Mouse (Mus musculus) MEL (cell line): ENCODE data around the gene Tmprss12. TPM values are rescaled to one million over a fixed set of nuclear protein-coding genes. Genes with fewer than 3 reads are reported as not detected.
"Not testable (repeated sequence)": the region's sequence is repeated elsewhere in the genome, so short reads cannot be mapped to it uniquely, and the experiment has no call there.

Source experiments
- DNase-seq: peaks from one replicate; pipeline ENCODE4 v3.0.0; 2011; ENCODE audit warnings: low read depth, low spot score
- H3K27ac ChIP-seq: 2 replicates; pipeline ENCODE4 v1.5.1; 2012; ENCODE audit warnings: low read depth, mild to moderate bottlenecking, control low read depth, low read length, moderate library complexity; ENCODE audit not compliant: control insufficient read depth
- H3K27me3 ChIP-seq, 2 experiments: fragments of 150-350 bp in 1 of 2; sonication (generic) in 1 of 2; 2 replicates each; pipeline ENCODE4 v1.6.1; 2012; ENCODE audit warnings: low read length in 2 of 2, mild to moderate bottlenecking in 2 of 2, improper control_type of control experiment in 1 of 2, moderate library complexity in 1 of 2; ENCODE audit not compliant: insufficient read depth in 2 of 2, control insufficient read depth in 1 of 2
- H3K36me3 ChIP-seq, 2 experiments: 2 replicates each; pipeline ENCODE4 v1.6.1; 2012 to 2014; ENCODE audit warnings: low read length in 2 of 2, improper control_type of control experiment in 1 of 2, inconsistent platforms in 1 of 2, mild to moderate bottlenecking in 1 of 2; ENCODE audit not compliant: insufficient read depth in 2 of 2, control insufficient read depth in 1 of 2
- H3K4me1 ChIP-seq, 2 experiments: fragments of 150-350 bp in 1 of 2; sonication (generic) in 1 of 2; 2 replicates each; pipeline ENCODE4 v1.6.1; 2012; ENCODE audit warnings: low read length in 2 of 2, improper control_type of control experiment in 1 of 2, mild to moderate bottlenecking in 1 of 2; ENCODE audit not compliant: insufficient read depth in 2 of 2, control insufficient read depth in 1 of 2
- H3K4me3 ChIP-seq, 2 experiments: fragments of 150-350 bp in 1 of 2; sonication (generic) in 1 of 2; 2 replicates each; pipeline ENCODE4 v1.5.1; 2012; ENCODE audit warnings: low read depth in 2 of 2, low read length in 2 of 2, mild to moderate bottlenecking in 2 of 2, moderate library complexity in 2 of 2, control low read depth in 1 of 2, improper control_type of control experiment in 1 of 2; ENCODE audit not compliant: control insufficient read depth in 1 of 2, insufficient read depth in 1 of 2
- H3K79me2 ChIP-seq: 2 replicates; pipeline ENCODE4 v1.6.1; 2012; ENCODE audit warnings: mild to moderate bottlenecking, low read length, moderate library complexity; ENCODE audit not compliant: control insufficient read depth, poor library complexity, insufficient read depth
- H3K9ac ChIP-seq: 2 replicates; pipeline ENCODE4 v1.6.1; 2012; ENCODE audit warnings: low read depth, mild to moderate bottlenecking, control low read depth, low read length, moderate library complexity; ENCODE audit not compliant: control insufficient read depth, poor library complexity, severe bottlenecking
- H3K9me3 ChIP-seq: fragments of 150-350 bp; sonication (generic); replicated peaks from 2 replicates; pipeline ENCODE4 v1.6.1; 2012; ENCODE audit warnings: mild to moderate bottlenecking, low read length, improper control_type of control experiment, moderate library complexity; ENCODE audit not compliant: insufficient read depth
- ETS1 ChIP-seq: IDR thresholded peaks from 2 replicates; pipeline ENCODE4 v1.6.1; 2012; ENCODE audit warnings: low read depth, mild to moderate bottlenecking, inconsistent platforms, low read length, improper control_type of control experiment, moderate library complexity
- GABPA ChIP-seq: IDR thresholded peaks from 2 replicates; pipeline ENCODE4 v1.6.1; 2012; ENCODE audit warnings: low read depth, mild to moderate bottlenecking, inconsistent platforms, low read length, improper control_type of control experiment, moderate library complexity
- HCFC1 ChIP-seq: IDR thresholded peaks from 2 replicates; pipeline ENCODE4 v1.6.1; 2012; ENCODE audit warnings: low read depth, mild to moderate bottlenecking, inconsistent platforms, low read length, improper control_type of control experiment, moderate library complexity
- JUND ChIP-seq: IDR thresholded peaks from 2 replicates; pipeline ENCODE4 v1.6.1; 2011; ENCODE audit warnings: low read depth, mild to moderate bottlenecking, improper control_type of control experiment, low read length
- MYB ChIP-seq: IDR thresholded peaks from 2 replicates; pipeline ENCODE4 v1.6.1; 2011; ENCODE audit warnings: mild to moderate bottlenecking, low read depth, low read length, improper control_type of control experiment
- NELFE ChIP-seq: IDR thresholded peaks from 2 replicates; pipeline ENCODE4 v1.6.1; 2011; ENCODE audit warnings: low read depth, low read length, improper control_type of control experiment
- NRF1 ChIP-seq: IDR thresholded peaks from 2 replicates; pipeline ENCODE4 v1.6.1; 2014; ENCODE audit warnings: low read depth, mild to moderate bottlenecking, inconsistent platforms, low read length, improper control_type of control experiment, moderate library complexity; ENCODE audit not compliant: poor library complexity, insufficient read depth, severe bottlenecking
- POLR2AphosphoS2 ChIP-seq: IDR thresholded peaks from 2 replicates; pipeline ENCODE4 v1.6.1; 2011; ENCODE audit warnings: low read length, improper control_type of control experiment
- TAL1 ChIP-seq: IDR thresholded peaks from 2 replicates; pipeline ENCODE4 v1.6.1; 2012; ENCODE audit warnings: mild to moderate bottlenecking, inconsistent platforms, low read length, moderate library complexity, mixed read lengths
- TCF12 ChIP-seq: IDR thresholded peaks from 2 replicates; pipeline ENCODE4 v1.6.1; 2014; ENCODE audit warnings: low read depth, mild to moderate bottlenecking, inconsistent platforms, low read length, improper control_type of control experiment, moderate library complexity
- UBTF ChIP-seq: IDR thresholded peaks from 2 replicates; pipeline ENCODE4 v1.6.1; 2012; ENCODE audit warnings: low read depth, mild to moderate bottlenecking, inconsistent platforms, low read length, improper control_type of control experiment, moderate library complexity, borderline replicate concordance; ENCODE audit not compliant: insufficient read depth
- ZC3H11A ChIP-seq: IDR thresholded peaks from 2 replicates; pipeline ENCODE4 v1.6.1; 2012; ENCODE audit warnings: low read depth, mild to moderate bottlenecking, inconsistent platforms, low read length, improper control_type of control experiment
- ZMIZ1 ChIP-seq: IDR thresholded peaks from 2 replicates; pipeline ENCODE4 v1.6.1; 2012; ENCODE audit warnings: low read depth, mild to moderate bottlenecking, inconsistent platforms, low read length, improper control_type of control experiment, moderate library complexity
- polyA plus RNA-seq, 2 experiments: library from polyadenylated mRNA; stranded (reverse) in 1 of 2; unstranded in 1 of 2; fragments of >175 nt in 1 of 2; fragments of >200 nt in 1 of 2; gene quantifications; 2 replicates each; pipeline versions ENCODE4 v1.2.1 to v1.2.4; 2012; ENCODE audit warnings: low replicate concordance in 2 of 2, low read depth in 1 of 2; ENCODE audit not compliant: insufficient read length in 2 of 2, insufficient read depth in 1 of 2, missing spikeins in 1 of 2
- total RNA-seq: library from RNA; depleted of rRNA; stranded (reverse); fragments of 300-350 nt; gene quantifications from 2 replicates; pipeline ENCODE4 v1.2.3, GENCODE M21; 2012

Gene Tmprss12
- total and polyA plus RNA-seq, 3 experiments: not detected

GRCm38 (mm10) chr15:100271411-100271810 is 9.2 kb upstream of the Tmprss12 start:
- Histone ChIP-seq H3K27me3 (no peaks in the 10 kb centered on the region), H3K79me2 (no peaks in the 10 kb centered on the region), H3K9ac (no peak overlapping the region), H3K4me1 (no peaks in the 10 kb centered on the region), H3K36me3 (no peaks in the 10 kb centered on the region), H3K27ac (no peak overlapping the region), H3K4me3 (no peak overlapping the region), H3K9me3 (no peaks in the 10 kb centered on the region)
- TF ChIP-seq NELFE (no peak), GABPA (no peak), UBTF (no peak), NRF1 (no peak), ZMIZ1 (no peak), POLR2AphosphoS2 (no peak)
- no peak for DNase-seq

DNA sequence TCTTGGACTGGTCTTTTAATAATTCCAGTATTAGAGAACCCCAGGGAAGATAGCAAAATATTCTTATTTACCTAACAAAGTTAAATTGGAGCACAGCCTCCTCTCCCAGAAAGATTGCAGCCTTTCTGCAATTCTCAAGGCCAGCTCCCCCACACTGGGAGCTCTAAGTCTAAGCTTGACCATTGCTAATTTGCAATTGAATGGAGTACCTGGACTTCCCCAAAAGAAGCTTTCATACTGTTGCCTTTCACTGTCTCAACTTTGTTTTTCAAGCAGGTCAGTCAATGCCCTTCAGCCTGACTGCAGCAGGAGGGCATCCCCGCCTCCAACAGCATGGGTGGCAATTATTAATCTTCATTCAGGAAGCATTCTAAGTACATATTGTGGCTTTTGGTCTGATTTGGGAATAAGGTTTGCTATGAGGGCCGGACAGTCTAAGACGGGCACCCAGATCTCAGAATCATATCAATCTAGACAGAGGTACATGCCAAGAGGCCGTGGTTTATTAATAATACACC is 6.8 kb upstream of the Tmprss12 start:
- not testable (repeated sequence) for H3K27ac ChIP-seq, H3K4me3 ChIP-seq, H3K79me2 ChIP-seq, H3K9me3 ChIP-seq, H3K27me3 ChIP-seq, H3K4me1 ChIP-seq, H3K36me3 ChIP-seq, H3K9ac ChIP-seq, DNase-seq

DNA sequence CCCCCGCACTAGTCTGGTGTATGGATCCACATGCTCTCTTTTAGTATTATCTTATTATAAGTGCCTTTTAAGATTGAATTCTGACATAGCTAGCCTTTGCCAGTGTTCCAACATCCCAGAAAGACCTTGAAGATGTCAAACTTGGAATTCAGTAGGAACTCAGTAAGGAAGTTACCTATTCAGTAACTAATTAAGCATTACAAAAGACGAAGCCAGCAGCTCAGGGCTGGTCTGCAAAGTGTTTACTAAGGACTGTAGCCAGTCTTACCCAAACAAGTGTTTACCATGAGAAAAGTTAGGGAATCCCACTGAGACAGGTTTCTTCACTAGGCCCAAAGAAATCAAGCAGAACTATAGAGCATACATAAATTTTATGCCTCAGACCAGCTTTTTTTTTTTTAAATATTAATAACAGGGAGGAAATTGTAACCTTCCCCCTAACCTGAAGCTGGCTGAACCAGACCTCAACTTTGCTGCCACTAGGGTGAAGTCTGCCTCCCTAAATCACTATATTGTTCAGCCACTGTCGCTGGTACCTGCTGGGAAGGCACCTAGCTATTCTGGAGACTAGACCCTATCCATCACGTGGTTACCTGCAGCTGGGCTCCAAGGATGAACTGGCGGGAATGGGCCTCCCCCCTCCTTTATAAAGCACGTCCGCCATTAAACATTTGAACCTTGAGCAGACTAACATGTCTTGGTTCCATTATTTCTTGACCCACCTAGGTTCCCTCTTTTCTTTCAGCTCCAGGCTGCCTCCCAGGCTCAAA is 5.7 kb upstream of the Tmprss12 start:
- Histone ChIP-seq H3K9me3 (no peaks in the 10 kb centered on the region; the same call in 1 of the 2 replicates), H3K4me3 (no peak overlapping the region), H3K27ac (no peak overlapping the region), H3K36me3 (peaks cover 0 to 5% of the 10 kb centered on the region in 2 experiments; a peak in 1 of 4 replicates), H3K4me1 (peaks cover 0 to 8% of the 10 kb centered on the region in 2 experiments; a peak in 3 of 4 replicates), H3K27me3 (no peaks in the 10 kb centered on the region), H3K79me2 (no peaks in the 10 kb centered on the region), H3K9ac (no peak overlapping the region)
- DNase-seq: no peak
- no peak for TF ChIP-seq UBTF
- no peak for TF ChIP-seq JUND
- TF ChIP-seq TAL1: no peak
- no peak for TF ChIP-seq MYB
- no peak for TF ChIP-seq TCF12
- no peak for TF ChIP-seq HCFC1
- TF ChIP-seq NELFE: no peak
- no peak for TF ChIP-seq ETS1
- TF ChIP-seq NRF1: no peak
- TF ChIP-seq ZC3H11A: no peak
